Mouse (Mus musculus) heart, postnatal 25 days (tissue): Measurements from ENCODE around the gene Alox12b. TPM values are rescaled to one million over a fixed set of nuclear protein-coding genes. Genes with fewer than 3 reads are reported as not detected.

Experiments
- DNase-seq: peaks from one replicate; pipeline ENCODE4 v3.0.0; 2022; ENCODE audit warnings: low spot score
- intact Hi-C: fragments of 180-260 bp; cut with DNase I; formaldehyde crosslinking; loops from one replicate; pipeline ENCODE4 v1.15.1; 2025
- total RNA-seq, 2 experiments: library from RNA; stranded (reverse); gene quantifications; 2 replicates each; pipeline ENCODE4 v1.2.3; 2021

Alox12b gene
- total RNA-seq, result not detected

DNA sequence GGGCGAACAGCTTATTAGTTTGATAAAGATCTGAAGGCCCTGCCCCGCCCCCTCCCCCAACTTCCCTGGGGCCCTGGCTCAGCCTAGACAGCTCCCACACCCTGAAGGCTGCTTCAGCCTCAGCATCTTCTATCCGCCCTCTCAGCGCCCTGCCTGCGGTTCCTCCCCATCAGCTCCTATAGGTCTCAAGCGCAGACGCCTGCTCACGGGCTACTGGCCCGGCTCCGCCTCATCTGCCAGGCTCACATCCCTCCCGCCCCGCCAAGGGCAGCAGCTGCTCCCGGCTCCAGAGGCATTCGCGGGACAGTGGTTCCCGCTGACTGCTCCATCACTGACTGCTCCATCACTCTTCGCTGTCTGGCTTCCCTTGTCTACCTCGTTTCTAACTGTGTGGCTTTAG lies at the start of gene Alox12b:
Gene Alox12b, plus strand, starts transcription at position 190 of the 400 bp plus-strand sequence.
- intact Hi-C loops, result no loop called here
- DNase-seq, result no peak

DNA sequence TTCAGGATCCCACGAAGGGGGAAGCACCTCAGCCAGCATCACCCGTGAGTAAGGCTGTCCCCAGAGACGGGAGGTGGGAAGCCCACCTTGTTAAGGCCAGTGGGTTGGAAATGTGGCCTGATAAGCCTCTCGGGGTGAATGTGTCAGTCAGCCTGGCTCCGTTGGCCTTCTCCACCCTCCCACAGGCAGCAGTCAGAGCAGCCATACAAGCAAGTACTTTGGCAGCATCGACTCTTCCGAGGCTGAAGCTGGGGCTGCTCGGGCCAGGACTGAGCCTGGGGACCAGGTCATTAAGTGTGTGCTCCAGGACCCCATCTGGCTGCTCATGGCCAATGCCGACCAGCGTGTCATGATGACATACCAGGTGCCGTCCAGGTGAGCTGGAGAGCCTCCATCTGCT lies 49.1 kb upstream of the Alox12b start:
- no peak for DNase-seq
- intact Hi-C loops, result no loop called here

DNA sequence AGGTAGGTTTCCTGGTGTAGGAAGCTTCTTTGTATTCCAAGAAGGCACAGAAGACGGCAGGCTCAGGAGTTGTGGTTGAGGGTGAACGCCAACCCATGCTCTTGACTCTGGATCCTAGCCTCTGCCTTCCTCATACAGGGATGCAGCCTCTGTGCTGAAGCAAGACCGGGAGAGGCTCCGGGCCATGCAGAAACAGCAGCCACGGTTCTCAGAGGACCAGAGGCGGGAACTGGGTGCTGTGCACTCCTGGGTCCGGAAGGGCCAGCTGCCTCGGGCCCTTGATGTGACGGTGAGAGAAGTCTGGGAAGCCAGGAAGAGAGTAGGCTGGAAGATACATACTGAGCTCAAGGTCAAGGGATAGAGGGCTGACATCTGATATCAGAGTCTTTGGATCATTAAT lies 48.6 kb upstream of the Alox12b start:
- intact Hi-C loops, result no loop called here
- no peak for DNase-seq

DNA sequence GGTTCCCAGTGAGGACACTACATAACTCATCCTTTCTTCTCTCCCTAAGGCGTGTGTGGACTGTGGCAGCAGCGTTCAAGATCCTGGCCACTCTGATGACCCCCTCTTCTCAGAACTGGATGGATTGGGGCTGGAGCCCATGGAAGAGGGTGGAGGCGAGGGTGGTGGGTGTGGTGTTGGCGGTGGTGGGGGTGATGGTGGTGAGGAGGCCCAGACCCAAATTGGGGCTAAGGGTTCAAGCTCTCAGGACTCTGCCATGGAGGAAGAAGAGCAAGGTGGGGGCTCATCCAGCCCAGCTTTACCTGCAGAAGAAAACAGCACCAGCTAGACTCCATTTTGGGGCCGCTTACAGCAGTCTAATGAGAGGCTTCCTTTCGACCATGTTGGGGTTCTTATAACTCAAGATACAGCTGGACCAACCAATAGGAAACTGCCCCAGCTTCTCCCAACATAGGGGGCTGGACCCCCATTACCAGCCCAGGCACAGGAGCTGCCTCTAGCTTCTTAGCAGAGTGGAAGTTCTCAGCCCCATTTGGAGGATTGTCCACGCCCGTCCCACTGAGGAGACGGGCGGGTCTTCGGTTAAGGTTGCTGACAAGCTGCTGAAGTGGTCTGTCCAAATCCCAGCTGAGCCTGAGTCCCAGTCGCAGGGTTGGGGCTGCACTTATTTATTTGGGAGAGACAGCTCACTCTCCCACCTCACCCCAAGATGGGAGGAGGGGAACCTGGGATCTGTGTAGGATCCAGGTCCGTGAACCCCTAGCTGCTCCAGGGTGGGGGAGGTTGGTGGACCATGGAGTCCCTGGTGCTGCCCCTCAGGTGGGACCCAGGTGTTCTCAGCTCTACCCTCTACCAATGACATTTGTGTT lies 47.5 kb upstream of the Alox12b start:
- DNase-seq, result no peak
- intact Hi-C loops, result no loop called here

DNA sequence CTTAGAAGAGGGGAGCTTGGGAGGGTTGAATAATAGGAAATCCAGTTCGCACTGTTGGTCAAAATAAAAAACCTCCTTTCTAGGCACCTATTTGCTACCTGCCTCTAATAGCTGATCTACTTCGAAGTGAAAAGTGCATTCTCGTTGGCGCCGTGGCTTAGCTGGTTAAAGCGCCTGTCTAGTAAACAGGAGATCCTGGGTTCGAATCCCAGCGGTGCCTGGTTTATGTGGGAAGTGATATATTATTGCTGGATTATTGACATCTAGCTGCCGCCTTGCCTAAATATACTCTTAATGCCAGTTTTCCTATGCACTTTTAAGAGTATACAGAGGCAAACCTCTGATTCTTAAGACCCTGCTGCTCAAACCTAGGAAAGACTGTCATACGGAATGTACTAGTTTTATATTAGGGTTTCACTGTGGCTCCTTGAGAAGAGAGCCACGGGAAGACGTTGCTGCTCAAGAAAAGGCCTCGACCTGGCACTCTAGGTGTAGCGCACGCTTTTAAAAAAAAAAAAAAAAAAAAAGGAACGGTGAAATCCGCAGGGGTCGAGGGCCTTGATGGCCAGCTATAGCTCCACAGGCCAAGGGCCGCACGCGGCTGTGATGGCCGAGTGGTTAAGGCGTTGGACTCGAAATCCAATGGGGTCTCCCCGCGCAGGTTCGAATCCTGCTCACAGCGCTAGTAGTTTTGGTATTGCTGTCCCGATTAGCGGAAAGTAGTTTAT lies 46.3 kb upstream of the Alox12b start:
- intact Hi-C loops, result loop anchor here (1.0 kb wide), 1 partner anchor 8 kb away; no protein-coding TSS in a partner anchor
- DNase-seq, result peak; percentile 78

DNA sequence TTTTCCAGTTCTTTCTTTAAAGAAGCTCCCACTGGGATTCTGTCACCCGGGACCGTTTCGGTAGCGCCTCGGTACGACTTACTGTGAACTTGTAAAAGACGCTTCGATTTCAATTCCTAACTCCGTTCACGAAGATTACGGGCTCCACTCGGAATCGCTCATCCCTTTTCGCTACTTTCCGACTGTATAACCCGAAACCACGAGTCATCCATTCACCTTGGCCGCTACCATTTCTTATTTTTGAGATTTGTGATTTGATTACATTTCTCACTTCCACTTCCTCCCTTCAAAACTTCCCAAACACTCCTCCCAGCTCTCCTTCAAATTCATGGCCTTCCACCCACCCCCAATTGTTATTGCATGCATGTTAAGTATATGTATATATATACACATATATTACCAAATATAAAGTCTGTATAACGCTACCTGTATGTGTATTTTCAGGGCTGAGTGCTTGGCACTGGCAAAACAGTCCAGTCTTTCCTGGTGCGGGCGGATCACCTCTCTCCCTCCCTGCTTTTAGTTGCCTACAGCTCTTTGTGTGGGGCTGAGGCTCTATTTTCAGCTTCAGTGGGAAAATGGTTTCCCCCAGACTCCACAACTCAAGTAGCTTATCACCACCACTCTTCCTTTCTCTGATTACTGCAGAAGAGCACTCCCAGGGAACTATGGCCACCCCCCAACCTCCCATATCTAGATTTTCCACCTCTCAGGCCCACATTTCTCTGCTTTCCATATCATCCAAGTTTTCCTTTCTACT lies 45.6 kb upstream of the Alox12b start:
- intact Hi-C loops, result no loop called here
- no peak for DNase-seq

DNA sequence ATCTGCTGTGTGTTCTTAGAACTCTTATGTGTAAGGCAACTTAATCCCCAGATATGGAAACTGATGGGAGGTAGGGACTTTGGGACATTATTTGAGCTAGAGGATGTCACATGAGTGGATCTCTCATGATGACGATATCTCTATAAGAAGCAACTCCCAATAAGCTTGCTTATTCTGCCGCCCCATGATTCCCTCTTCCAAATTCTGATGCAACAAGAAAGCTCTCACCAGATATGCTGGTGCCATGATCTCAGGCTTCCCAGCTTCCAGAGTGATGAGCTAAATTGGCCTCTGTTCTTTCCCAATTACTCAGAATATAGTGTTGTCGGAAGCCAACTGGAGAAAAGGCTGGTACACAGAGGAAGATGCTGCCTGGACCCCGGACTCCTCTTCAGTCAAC lies 44.9 kb upstream of the Alox12b start:
- DNase-seq, result no peak
- intact Hi-C loops, result no loop called here

DNA sequence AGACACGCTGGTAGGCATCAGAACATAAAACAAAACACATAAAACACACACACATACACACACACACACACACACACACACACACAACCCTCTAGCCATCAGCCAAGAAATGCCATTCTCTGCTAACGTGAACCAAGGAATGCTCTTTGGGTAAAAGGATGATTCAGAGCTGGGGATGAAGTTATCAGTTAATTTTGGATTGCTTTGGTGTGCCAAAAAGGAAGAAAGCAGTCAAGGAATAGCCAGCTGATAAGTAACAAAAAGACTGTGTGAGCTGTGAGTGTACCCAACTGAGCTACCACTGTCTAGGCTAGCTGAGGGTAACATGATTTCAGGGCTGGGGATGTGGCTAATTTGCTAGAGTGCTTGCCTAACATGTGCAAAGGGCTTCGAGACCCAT lies 42.8 kb upstream of the Alox12b start:
- intact Hi-C loops, result no loop called here

DNA sequence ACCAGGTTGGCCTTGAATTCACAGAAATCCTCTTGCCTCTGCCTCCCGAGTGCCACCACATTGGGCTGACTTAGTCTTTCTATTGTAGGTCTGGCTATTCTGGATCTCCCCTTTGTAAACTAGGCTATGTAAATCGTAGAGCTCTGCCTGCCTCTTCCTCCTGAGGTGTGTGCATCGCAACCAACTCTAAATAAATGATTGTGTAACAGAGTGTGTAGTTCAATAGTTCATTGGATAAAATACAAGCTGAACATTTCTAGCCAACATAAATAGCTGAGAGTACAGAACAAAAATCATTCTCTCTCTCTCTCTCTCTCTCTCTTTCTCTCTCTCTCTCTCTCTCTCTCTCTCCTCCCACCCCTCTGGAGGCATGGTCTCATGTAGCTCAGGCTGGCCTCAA lies 42.2 kb upstream of the Alox12b start:
- DNase-seq, result no peak
- intact Hi-C loops, result no loop called here

More for the DNA sequence above, 42.8 kb upstream of the Alox12b start:
- DNase-seq, result no peak

DNA sequence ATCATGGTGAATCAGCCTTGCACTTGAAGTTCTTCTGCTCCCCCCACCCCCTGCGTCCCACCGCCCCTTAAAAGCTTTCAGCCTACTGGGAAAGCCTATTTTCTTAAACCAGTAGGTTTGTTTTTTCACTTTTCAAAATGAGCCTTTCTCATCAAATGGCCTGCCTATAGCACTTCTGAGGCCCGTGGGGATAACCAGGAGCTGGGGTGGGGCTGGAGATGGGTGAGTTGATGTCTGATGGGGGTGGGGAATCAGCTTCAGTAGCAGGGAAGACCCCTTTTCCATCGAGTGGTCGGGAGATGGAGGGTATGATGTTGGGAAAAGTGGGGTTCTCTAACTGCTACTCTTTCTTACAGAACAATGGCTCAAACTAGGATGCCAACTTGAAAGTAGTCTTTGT lies 39.9 kb upstream of the Alox12b start:
- intact Hi-C loops, result loop anchor here (2.0 kb wide), 1 partner anchor 14 kb away; no protein-coding TSS in a partner anchor
- DNase-seq, result no peak

DNA sequence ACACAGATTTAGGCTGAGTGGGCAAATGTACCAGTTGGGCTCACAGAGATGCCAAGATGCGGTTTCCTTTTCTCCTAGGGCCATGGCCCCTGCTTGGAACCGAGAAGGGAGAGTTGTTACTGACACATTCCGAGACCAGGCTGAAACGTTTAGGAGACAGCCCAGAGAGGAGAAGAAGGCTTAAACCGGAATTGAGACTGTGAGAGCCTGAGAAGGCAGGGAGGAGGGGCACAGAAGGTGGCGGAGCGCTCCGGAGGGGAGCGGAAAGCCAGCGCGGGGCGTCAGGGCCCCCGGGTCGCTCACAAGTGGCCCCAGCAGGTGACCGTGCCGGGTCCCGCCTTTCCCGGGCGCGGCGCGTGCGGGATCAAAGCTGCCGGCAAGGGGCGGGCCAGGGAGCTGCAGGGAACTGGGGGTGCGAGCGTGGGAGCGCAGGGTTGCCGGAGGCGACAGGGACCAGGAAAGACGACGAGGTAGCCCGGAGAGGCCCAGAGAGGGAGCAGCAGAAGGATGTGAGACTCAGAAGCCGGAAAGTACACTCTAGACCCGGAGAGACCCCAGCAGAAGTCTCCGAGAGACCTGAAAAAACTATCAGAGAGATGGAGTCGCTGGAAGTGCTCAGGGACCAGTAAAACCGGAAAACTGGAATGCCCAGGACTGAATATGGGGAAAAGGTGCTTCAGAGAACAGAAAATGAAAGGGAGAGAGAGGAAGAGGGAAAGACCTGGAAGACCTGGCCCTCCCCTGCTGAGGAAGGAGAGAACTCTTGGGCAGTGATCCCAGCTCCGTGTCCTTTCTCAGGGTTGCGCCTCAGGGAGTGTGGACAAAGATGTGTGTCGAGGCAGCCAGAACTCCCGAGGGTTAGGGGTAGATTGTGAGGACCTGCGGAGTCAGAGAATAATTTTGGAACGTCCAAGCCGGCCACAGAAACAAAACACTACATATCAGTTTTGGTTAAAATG lies 38.8 kb upstream of the Alox12b start:
- peak; percentile 45 for DNase-seq
- intact Hi-C loops, result loop anchor here (2.0 kb wide), 1 partner anchor 15 kb away; no protein-coding TSS in a partner anchor

DNA sequence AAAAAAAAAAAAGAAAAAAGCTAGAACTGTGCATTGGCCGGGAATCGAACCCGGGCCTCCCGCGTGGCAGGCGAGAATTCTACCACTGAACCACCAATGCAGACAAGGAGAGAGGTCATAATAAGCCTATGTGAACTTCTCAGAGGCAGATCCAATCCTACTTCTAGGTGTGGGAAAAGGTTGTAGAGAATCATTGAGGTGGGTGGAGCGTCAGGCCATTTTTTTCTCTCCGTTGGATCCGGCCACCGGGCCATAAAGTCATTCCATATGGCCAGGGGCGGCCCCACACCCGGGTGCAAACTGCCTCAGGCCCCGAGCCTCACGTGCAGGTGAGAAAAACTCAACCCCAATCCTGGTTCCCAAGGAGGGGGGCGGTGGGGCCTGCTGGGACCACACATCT lies 38.0 kb upstream of the Alox12b start:
- intact Hi-C loops, result no loop called here
- peak; percentile 65 for DNase-seq

DNA sequence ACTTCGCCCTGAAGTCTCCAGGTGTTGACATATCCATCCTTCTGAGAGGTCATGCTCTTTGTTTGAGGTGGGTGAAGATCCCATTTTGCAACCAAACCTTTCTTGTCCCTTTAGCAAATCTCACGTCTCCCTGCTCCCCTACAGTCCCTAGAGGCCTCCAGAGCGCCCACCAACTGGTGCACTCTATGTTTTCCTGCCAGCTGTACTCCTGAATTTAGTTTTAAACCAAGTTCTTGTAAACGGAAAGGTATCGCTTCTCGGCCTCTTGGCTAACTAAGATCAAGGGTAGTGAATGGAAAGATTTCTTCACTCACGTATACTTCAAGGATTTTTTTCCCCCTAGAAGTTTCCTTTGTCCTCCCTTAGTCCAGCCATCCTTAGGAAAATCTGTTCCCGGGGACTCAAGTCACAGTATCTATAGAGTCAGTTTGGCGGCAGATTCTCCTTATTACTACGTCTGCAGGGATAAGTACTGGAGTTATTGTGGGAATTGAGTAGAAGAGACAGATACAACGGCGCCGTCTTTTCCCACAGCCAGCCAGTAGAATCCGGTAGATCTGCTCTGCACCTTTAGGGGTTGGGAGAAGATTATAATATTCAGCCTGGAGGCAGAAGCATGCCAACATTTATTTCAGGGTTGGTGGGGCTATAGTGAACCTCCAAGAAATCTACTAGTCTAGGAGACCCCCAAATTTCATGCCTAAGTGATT lies 37.2 kb upstream of the Alox12b start:
- intact Hi-C loops, result loop anchor here (2.0 kb wide), 1 partner anchor 27 kb away; no protein-coding TSS in a partner anchor
- DNase-seq, result no peak

DNA sequence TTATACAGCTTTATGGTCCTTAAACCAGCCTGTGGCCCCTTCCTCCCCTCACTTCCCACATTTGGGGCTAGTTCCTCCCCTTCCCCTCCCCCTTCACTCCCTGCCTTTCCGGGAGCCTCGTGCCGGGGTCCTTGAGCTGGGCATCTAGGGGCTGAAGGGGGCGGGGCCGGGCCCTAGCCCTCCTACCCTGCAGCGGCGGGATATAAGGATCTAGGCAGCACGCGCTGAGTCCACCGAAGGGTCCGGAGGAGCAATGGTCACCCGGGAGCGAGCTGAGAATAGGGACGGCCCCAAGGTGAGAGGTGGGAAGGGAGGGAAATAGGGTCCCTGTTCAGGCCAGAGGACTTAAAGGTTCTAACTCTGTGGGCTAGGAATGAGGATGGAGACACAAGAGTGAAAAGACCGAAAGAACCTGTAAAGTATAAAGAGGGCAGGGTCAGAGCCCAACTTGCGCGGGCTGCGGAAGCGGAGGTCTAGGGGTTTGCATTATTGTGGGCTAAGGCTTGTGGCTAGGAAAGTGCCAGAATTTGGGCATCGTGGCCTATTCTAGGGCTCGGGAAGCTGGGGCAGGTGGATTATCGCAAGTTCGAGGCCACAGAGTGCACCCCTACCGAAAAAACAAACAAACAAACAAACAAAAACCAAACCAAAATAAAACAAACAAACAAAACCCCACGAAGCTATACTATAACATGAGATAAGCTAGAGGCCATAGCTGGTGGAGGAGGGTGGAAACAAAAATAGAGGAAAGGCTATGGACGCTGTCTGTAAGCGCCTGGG lies 36.4 kb upstream of the Alox12b start, which contains the start of gene Hes7:
Gene Hes7, plus strand, starts transcription at position 184 of the 780 bp plus-strand sequence.
- intact Hi-C loops, result loop anchor here (2.0 kb wide), 1 partner anchor 28 kb away; no protein-coding TSS in a partner anchor
- DNase-seq, result peak; percentile 23

DNA sequence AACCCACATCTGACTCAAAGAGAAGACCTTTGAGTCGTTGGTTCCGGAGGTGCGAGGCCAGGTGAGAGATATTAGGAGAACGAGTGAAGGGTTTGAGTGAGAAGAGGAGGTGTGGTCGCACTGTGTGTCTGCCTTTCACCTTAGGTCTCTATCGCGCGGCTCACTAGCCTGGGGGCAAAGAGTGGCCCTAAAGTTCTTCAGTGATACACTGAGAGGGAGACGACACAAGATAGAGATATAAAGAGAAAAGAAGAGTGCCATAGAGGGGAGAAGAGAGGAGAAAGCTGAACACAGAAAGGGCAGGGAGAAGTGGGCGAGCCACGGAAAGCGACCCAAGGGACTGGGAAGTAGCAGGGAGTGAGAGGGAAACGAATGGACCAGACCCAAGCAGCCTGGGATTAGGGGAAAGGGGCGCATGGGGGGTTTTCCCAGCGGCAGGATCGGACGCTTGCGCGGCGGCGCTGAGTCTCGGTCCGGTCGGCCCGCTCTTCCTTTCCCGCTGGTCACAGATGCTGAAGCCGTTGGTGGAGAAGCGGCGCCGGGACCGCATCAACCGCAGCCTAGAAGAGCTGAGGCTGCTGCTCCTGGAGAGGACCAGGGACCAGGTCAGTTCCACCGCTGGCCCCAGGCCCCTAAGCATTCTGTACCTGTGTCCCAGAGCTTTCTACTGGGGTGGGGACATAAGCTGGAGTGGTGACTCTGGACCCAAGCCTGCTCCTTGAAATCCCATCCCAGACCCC lies 35.6 kb upstream of the Alox12b start:
- no peak for DNase-seq
- intact Hi-C loops, result loop anchor here (2.0 kb wide), 1 partner anchor 28 kb away; no protein-coding TSS in a partner anchor

DNA sequence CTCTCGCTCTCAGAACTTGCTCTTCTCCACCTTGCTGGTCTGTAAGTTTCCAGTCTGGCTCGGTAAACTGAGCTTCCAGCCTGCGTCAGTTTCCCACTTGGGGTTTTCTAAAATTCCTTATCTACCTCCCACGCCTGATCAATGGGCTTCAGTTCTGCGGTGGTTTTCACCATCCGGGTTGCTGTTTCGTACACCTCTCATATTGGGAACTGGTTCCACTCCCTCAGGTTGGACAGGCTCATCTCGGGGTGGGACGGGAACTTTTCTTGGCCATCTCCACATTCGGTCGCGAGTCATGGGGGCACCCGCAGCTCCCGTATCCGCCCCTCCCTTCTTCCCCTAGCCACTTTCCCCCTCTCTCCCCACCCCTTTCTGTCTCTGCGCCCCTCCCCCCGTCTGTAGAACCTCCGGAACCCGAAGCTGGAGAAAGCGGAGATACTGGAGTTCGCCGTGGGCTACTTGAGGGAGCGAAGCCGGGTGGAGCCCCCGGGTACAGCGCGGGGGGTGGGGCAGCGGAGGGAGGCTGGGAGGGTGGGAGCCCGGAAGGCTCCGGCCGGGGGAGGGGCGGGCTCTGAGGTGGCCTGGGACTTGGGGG lies 35.0 kb upstream of the Alox12b start:
- DNase-seq, result no peak
- intact Hi-C loops, result loop anchor here (1.0 to 2.0 kb wide), 2 partner anchors 25 to 29 kb away; no protein-coding TSS in a partner anchor
